Mouse (Mus musculus) T-cell, adult 2 months (primary cell): ENCODE data around the gene St5.

Experiments used
- DNase-seq: peaks from one replicate; pipeline ENCODE4 v3.0.0; 2022; ENCODE audit warnings: low spot score

The St5 gene

DNA sequence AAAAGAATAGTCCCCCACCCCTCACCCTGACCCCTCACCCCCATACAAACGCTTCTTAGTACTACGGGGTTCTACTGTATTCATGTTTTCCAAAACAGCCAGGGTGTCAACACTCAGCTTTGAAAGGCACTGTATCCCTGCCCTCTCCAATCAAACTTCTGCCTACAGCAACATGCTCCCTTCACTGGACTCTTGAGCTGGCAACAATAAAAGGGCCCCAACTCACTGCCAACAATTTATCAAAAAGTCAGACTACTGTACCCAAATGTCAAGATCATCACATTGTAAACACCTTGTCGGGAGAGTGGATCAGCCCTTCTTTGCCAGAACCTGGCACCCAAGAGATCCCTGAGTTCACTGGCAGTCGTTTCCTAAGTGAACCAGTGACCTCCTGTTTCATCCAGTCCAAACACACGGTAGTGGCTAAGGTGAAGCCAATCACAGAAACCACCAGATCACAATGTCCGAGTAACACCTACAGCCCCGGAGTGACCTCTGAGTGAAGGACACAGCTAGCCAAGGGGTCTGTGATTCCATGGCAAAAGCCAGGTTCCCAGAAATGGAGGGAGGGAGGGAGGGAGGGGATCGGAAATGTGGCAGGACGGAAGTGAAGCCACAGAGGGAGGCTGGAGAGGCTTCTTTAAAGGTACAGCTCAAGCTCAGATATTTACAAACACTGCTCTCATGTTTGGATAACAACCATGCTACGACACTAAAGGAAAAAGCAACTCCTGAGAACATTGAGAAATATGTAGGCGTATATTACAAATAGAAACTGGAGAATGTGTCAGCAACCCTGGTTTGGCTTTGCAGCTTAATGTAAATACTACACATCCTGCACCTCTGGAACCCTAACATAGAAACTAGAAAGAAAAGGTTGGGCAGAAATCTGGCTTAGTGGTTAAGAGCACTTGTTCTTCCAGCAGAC, 136.3 kb downstream of the St5 start:
- DNase-seq: no peak

DNA sequence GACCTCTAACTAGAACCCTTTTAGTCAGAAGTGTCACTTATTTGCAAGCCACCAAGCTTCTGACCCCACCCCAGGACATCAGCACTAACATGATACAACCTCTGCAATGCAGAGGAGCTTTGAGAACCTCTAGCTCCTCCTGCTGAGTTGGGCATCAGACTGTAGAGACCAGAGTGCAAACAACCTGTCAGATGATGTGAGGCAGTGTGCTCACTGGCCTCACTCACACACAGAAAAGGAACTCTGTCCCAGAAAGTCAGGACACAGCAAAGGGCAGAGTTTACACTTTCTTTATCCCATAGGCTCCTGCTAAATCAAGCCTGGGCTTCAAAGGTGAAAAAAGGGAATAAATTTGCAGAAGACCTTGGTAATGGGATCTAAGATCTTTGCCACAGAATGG, 137.1 kb downstream of the St5 start:
- DNase-seq: no peak

DNA sequence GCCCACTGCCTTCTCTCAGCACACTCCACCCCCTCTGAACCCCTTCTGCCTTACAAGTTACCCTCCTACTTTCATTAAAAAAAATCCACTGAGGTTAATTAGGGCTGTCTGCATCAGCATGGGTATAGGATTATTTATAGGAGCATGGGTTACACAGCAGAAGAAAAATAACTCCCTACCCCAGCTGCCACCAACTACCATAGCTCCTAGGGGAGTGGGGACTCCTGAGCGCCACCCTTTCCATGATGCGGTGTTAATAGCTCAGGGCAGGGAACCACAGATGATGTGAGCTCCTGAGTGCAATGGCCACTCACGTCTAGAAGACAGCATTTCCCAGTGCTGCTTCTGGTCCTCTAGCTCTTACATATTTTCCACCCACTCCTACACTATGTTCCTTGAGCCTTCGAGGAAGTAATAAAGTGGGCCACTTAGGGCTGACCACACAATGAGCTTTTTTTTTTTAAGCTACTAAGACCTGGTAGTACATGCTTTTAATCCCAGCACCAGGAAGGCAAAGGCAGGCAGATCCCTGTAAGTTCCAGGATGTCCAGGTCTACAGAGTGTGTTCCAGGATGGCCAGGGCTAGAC, 139.5 kb downstream of the St5 start:
- DNase-seq: no peak

DNA sequence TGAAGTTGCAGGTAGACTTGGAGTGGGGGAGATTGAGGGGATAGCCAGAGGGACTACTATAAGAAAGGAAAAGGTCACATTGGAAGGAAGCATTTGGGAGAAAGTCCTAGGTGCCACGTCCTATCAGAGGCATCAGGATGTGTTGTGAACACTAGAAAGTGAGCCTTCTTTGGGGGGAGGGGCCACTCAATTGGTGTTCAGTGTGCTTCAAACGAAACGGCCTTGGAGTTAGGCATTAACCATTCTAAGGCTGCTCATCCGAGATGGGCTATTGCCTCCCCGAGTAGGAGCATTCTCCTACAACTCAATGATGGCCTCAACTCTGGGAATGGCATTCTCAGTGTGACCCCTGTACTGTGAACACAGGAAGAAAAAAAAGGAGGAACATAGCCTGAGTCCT, 140.7 kb downstream of the St5 start:
- DNase-seq: no peak

- no peak for DNase-seq
Measured at GRCm38 (mm10) chr7:109562154-109562599, 141.2 kb downstream of the St5 start.

DNA sequence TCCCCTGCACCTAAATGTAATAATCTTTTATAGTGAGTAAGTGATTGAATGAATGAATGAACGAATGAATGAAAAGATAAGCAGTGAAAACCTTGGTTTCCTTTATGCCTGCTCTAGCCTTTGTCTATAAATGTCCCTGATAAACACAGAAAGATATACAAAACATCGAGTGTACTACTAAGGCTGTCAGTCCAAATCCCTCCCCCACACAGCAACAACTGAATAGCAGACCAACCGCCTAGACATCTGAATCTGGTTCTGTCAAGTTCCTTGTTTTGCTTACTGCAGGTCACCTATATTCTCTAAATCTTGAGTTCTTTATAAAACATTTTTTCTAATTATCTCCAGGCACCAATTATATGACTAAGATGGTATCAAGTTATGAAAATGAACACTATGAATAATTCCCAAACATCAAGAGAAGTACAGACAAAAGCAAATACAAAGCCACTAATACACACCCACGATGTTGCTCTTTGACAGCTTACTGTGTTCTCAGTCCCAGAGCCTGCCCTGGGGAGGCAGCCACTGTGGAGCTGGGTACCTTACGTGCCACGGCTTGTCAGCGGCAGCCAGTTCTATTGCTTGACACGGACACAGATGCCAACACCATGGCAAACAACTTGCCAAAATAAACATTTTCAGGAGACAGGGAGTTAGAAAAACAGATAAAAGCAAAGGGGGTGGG, 141.8 kb downstream of the St5 start:
- DNase-seq: no peak

GRCm38 (mm10) chr7:109559536-109559935, 143.9 kb downstream of the St5 start:
- DNase-seq: no peak

DNA sequence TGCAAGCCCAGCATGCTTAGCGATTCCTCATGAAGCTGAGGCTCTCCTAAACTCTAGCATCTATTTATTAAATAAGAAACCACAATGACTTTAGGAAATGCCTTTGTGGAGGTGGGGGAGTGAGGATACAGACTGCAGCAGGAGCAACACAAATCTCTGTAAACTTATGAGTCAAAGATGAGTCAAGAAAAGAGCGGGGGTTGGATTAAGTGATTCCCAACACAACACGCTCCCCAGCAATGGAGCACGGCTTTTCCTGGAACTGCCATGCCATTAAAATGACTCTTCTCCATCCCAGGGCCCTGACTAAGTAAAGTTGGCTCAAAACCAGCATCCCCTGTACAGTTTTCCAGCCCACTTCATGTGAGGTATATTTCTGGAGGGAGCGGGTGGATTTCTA, 156.7 kb downstream of the St5 start:
- DNase-seq: no peak

DNA sequence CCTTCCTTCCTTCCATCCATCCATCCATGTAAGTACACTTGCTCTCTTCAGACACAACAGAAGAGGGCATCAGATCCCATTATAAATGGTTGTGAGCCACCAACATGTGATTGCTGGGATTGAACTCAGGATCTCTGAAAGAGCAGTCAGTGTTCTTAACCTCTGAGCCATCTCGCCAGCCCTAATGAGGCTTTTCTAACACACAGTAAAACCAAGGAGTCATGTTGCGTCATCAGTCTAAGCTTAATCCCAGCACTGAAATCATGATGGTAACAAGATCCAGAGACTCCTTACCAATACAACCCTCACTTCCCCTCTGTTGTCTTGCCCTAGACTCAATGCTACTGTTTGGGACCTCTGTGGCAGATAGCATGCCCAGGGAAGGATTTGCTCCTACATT, 157.2 kb downstream of the St5 start:
- DNase-seq: no peak

- no peak for DNase-seq
Measured at GRCm38 (mm10) chr7:109545255-109545993, 158.0 kb downstream of the St5 start.

DNA sequence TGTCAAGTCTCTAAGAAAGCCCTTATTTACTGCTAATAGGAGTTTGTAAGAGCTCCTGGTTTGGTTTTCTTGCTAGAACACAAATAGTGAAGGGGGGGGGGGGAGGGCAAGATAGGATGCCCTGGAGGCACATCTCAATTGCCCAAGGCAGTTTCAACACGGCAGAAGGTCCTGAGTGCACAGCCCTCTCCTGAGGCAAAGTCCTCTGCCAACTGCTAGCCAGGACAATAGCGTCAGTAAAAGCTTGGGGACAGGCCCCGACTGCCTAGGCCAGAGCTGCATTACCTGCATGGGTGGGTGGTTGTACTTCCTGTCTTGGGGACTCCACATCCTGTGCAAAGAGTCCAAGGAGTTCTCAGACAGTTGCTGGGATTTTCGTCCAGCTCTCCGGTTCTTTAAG, 158.6 kb downstream of the St5 start:
- DNase-seq: no peak

GRCm38 (mm10) chr7:109542364-109542628, 161.1 kb downstream of the St5 start:
- no peak for DNase-seq

GRCm38 (mm10) chr7:109541609-109542363, 161.6 kb downstream of the St5 start:
- no peak for DNase-seq

GRCm38 (mm10) chr7:109540902-109541301, 162.5 kb downstream of the St5 start:
- no peak for DNase-seq

GRCm38 (mm10) chr7:109536451-109536946, 166.9 kb downstream of the St5 start:
- no peak for DNase-seq

DNA sequence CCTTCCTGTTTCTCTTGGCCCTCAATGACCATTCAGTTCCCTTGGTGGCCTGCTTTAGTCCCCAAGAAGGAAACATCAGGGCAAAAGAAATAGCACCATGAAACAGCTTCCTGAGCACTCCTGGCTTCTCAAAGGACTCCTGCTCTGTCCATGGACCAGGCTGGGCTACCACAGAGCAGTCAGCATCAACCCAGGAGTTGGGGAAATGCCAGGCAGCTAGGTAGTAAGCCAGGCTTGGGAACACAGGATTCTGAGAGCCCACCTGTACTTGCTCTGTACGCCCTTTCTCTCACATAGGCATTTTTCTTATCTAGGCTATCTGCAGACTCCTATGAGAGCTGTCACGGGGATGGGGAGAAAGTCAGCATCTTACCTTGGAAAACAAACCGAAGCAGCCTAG, 168.5 kb downstream of the St5 start:
- DNase-seq: no peak

- no peak for DNase-seq
Measured at GRCm38 (mm10) chr7:109533888-109534287, 169.5 kb downstream of the St5 start.

DNA sequence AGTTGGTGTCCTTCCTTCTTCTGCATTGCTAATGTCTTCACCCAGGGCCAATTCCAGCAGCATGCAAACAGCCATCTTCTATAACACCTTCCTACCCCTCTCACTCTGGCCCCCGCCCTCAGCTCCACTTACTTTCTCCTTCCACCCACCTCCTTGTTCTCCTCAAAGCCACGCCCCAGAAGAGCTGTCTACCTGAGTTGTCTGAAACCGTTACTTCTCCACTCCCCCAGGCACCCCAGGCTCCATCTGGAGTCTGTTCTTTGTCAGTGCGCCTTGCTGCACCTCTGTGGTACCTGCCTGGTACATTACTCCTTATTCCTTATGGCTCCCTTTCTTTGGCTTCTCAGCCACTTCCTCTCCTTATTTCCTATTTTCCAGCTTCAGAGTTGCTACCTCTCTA, 170.3 kb downstream of the St5 start:
- DNase-seq: no peak

DNA sequence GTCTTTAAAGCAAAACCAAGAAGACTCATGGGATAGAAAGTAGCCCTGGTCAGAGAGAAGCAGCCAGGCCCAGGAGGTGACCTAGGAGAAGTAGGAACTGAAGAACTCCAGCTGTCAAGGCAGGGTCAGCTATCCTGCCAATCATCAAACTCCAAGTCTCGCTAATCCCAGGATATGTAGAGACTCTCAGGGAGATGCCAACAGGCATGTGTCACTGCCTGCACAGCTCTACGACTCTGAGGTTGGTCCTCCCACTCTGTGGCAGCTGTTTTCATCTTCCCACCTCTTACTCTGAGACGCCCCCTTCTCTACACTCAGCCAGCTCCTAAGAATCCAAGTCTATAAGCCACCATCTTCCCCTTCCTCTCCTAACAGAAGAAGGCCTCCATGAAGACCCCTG, 170.7 kb downstream of the St5 start:
- no peak for DNase-seq

DNA sequence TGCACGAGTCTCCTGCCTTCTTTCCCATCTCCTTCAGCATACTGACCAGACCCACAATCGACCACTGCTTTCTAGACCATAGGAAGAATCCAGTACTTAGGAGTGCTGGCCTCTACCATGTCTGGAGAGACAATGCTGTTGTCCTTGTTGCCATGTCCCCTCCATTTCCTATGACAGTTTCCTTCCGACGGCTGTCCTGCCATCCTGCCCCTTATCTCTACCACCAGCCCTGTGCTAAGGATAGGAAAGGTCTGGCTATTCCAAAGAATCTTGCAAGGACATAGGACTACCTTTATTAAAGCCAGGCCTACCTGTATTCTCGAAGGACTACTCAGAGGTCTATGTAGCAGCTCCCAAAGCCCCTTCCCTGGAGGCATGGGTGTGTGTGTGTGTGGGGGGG, 171.9 kb downstream of the St5 start:
- DNase-seq: no peak

DNA sequence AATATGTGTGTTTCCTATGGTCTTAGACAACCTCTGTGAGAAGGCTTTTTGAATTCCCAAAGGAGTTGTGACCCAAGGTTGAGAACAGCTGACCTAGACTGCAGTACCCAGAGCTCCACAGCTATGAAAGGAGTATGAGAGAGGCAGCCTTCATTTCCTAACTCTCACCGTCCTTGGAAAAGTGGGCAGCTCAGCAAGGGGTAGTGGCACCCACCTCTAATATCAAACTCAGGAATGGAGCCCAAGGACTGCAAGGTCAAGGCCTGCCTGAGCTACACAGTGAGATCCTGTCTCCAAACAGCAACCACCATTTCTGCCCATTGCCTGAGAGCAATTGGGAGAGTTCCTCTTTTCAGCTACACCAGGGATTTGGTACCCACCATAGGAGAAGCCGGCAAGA, 173.7 kb downstream of the St5 start:
- no peak for DNase-seq

DNA sequence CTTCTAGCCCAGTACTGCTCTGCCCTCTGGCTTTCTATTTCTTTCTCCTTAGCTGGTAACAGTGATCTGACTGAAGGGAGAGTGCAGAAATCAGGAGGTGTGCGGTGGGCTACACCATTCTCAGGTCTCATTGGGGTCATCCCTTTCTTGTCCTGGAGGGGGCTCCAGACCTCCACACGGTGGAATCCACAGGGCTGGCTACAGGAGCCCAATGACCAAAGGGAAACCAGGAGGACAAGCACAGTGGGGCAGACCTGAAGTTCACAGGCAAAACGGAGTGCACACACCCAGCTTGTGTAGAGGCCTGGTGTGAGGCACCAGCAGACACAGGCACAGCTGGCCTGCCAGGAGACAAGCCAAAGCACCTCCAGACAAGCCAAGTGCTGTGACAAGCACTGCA, 175.0 kb downstream of the St5 start:
- DNase-seq: no peak
